Mouse (Mus musculus) mesoderm, embryonic 11.5 days (tissue): ENCODE data around the gene Cacna1h.

ENCODE experiments used
- DNase-seq: peaks from one replicate; pipeline ENCODE4 v3.0.0-alpha.2; 2012; ENCODE audit warnings: low read depth, low spot score

Cacna1h gene

DNA sequence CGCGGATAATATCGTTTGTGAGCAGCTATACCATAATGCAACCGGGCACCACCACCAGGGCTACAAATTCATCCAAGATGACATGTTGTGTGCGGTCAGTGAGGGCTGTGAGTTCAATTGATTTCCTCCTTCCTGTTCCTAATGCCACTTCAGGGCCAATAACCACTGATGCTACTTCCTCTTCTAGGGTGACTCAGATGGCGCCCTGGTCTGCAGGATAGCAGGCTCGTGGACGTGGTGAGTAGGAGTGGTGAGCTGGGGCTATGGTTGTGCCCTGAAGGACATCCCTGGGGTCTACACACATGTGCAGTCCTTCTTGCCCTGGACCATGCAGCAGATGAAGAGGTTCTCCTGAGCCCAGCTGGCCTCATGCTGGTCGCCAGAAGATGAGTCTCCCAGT, 101.3 kb downstream of the Cacna1h start:
- DNase-seq, result no peak
